Mouse (Mus musculus): ENCODE measurements around the gene Phpt1.

DNA sequence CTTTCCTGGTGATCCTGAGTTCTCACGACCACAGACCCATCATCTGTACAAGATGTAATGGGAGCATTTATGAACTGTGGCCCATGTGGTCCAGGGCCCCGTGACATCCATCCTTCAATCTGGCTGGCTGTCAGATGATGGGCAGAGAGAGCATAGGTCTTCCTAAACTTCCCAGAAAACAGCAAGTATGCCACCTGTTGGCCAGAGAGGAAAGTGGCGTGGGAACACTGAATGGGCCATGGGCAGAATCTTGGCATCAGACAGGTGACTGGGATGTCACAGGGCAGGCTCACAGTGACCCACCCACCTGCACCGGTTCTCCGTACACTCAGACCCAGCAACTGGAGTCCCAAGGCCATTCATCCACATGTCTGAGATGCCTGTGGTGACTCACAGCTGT is 23.8 kb downstream of the Phpt1 start:
- TF ChIP-seq GATA1 (IDR thresholded peaks at IDR 0.05; ENCODE audit: low read length), result no peak
- TF ChIP-seq TAL1 (IDR thresholded peaks at IDR 0.05; ENCODE audit: low read length), result no peak
